Mouse (Mus musculus): ENCODE measurements around the gene Allc. TPM values are rescaled to one million over a fixed set of nuclear protein-coding genes. Genes with fewer than 3 reads are reported as not detected.

Gene Allc
- 0.05 and 0.13 TPM in 2 replicates for polyA plus RNA-seq (2012; rRNA removed)

GRCm38 (mm10) chr12:28582423-28582822, at the start of gene Allc:
Gene Allc (minus strand): TSS chr12:28582523.

GRCm38 (mm10) chr12:28623195-28623594, 40.9 kb upstream of the Allc start, which contains the start of gene Colec11:
Gene Colec11 (minus strand): TSS chr12:28623377.

GRCm38 (mm10) chr12:28552299-28552698, 30.0 kb downstream of the Allc start, which contains the start of gene Dcdc2c:
Gene Dcdc2c (minus strand): TSS chr12:28552399.

Other genes starting within 250 kb of the Allc start
- gene Dcdc2c, start 30.1 kb downstream of the Allc start, polyA plus RNA-seq (2012; rRNA removed) = 0.04 and 0.09 TPM in 2 replicates
- gene Colec11, start 40.9 kb upstream of the Allc start, polyA plus RNA-seq (2012; rRNA removed) = 0.82 and 1.2 TPM in 2 replicates
- gene Rps7, start 53.4 kb upstream of the Allc start, polyA plus RNA-seq (2012; rRNA removed) = 958 and 1,020 TPM in 2 replicates
- gene Rnaseh1, start 67.1 kb upstream of the Allc start, polyA plus RNA-seq (2012; rRNA removed) = 26.0 and 26.7 TPM in 2 replicates
- 15.3 and 17.0 TPM in 2 replicates for gene Adi1, start 92.7 kb upstream of the Allc start, polyA plus RNA-seq (2012; rRNA removed)
- gene Trappc12, start 167.9 kb upstream of the Allc start, polyA plus RNA-seq (2012; rRNA removed) = 35.4 and 35.8 TPM in 2 replicates
- 42.7 and 46.8 TPM in 2 replicates for gene Eipr1, start 169.3 kb upstream of the Allc start, polyA plus RNA-seq (2012; rRNA removed)

All from central nervous system, embryonic 14 days (tissue).